Mouse (Mus musculus) heart, postnatal 14 days (tissue): ENCODE results near the gene Ctbs. TPM values are rescaled to one million over a fixed set of nuclear protein-coding genes. Genes with fewer than 3 reads are reported as not detected.
"Not testable (repeated sequence)": the region's sequence is repeated elsewhere in the genome, so short reads cannot be mapped to it uniquely, and the experiment has no call there.

ENCODE experiments used
- DNase-seq, 2 experiments: peaks; one replicate each; pipeline ENCODE4 v3.0.0; 2021 to 2022
- intact Hi-C: fragments of 180-260 bp; cut with DNase I; formaldehyde crosslinking; loops from one replicate; pipeline ENCODE4 v1.15.1; 2025
- total RNA-seq, 2 experiments: library from RNA; stranded (reverse); gene quantifications; 2 replicates each; pipeline ENCODE4 v1.2.3; 2021

Gene Ctbs
- total RNA-seq, 2 experiments from 2014 or later, result 4.0 to 4.7 TPM

- DNase-seq, result no peak
- intact Hi-C loops, result no loop called here
Measured at GRCm38 (mm10) chr3:146425902-146426301, 23.7 kb upstream of the Ctbs start.

GRCm38 (mm10) chr3:146426489-146426888 lies 23.1 kb upstream of the Ctbs start:
- no peak for DNase-seq
- intact Hi-C loops, result no loop called here

- intact Hi-C loops, DNase-seq: not testable (repeated sequence)
Measured at GRCm38 (mm10) chr3:146433063-146433462, 16.5 kb upstream of the Ctbs start.

DNA sequence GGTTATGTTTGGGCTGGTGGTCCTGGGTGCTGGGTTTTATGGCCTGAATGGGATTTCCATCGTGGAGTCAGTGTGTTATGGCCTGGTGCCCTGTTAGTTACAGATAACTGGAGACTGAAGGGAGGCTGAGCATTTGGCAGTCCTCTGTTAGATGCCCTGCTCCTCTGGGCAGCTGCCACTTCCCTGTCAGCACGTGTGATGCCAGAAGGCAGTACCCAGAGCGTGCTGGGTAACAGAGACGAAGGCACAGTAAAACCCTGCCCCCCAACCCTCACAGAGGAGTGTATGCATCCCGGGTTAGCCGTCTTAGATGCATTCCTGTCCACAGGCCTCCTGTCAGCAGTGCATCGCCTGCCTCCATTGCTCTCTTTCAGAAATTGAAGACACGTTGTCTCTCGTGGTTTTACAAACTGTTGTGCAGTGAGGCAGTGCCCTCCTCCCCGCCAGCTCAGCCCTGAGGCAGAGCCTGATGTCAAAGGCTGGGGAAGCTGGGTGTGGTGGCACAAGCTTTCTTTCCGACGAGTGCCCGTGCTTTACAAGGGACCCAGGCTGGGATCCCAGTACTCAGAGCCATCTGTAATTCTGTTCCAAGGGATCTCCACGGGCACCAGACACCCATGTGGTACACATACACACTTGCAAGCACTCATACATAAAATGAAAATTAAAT lies 15.8 kb upstream of the Ctbs start:
- intact Hi-C loops, result no loop called here

DNA sequence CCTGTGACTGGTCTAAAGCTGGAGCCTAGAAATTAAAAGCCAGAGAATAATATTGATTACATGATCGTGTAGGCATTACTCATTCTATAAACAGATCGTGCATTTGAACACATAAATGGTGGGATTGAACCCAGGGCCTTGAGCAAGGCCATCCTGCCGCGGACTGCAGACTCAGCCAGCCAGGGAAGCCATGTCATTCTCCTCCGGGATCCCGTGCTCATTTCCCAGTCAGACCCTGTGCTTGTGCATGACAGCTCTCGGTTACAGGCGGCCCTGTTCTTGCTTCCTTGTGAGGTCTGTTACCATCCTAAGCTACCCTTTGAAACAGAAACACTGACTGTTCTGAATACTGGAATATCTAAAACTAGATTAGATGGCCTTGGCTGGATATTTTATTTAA lies 14.9 kb upstream of the Ctbs start:
- intact Hi-C loops, result no loop called here
- no peak for DNase-seq

More for the DNA sequence above, 15.8 kb upstream of the Ctbs start:
- DNase-seq, result peak in 1 of 2 experiments; percentile 49

DNA sequence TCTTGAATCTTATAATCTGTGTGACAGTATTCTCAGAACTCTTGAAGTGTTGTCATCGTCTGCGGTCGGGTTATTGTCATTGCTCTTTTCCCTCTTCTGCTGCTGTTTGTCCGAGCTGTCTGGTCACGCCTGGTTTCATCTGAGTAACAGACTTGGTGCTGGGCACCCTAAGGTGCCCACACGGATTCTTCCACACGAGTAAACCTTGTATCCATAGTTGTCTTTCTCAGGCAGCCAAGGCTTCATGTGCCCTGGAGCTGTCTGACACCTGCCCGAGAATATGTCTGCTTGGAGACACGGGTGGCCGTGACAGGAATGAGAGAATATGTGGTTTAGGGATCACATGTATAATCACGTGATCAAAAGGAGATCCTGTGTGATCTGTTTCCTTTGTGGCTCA lies 14.1 kb upstream of the Ctbs start:
- no peak for DNase-seq
- intact Hi-C loops, result no loop called here

- intact Hi-C loops, result no loop called here
- no peak for DNase-seq
Measured at GRCm38 (mm10) chr3:146436114-146436513, 13.5 kb upstream of the Ctbs start.

- intact Hi-C loops, result no loop called here
- no peak for DNase-seq
Measured at GRCm38 (mm10) chr3:146440011-146440410, 9.6 kb upstream of the Ctbs start.

DNA sequence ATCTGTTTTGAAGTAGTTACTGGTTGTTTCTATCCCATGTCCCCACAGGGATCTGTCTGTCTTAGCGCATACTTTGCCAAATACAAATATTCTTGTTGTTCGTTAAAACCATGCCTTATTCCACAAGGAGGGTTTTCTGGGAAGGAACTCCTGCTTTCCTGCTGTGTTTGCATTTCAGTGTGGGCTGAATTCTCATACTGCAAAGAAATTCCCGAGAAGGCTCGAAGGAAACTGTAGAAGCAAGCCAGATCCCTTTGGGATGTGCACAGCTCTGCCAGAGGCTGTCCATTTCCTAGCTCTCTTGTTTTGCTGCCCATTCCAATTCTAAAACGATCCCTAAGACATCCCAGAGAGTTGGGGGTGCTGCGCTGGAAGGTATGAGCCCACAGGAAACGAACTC lies 9.2 kb upstream of the Ctbs start:
- intact Hi-C loops, result no loop called here
- no peak for DNase-seq

DNA sequence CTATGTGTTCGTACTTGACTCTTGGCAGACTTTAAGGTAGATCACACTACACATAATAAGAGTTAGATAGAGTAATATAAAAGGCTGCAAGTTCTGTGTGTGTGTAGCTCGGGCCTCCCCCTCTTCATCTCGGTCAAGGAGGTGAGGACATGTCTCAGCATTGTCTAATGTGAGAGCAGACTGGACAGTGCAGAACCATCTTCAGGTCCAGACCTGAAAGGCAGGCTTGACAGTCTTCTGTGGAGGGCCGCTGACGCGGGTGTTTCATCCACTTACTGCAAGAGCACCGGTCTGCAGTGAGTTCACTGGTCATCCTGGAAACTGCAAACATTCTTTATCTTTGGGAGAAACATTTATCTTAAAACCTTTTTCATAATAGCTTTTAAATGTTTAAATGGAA lies 7.1 kb upstream of the Ctbs start:
- DNase-seq, result no peak
- intact Hi-C loops, result no loop called here

GRCm38 (mm10) chr3:146442936-146443335 lies 6.7 kb upstream of the Ctbs start:
- intact Hi-C loops, result no loop called here
- no peak for DNase-seq

GRCm38 (mm10) chr3:146443380-146443779 lies 6.2 kb upstream of the Ctbs start:
- DNase-seq, result no peak
- intact Hi-C loops, result no loop called here

GRCm38 (mm10) chr3:146444880-146445279 lies 4.7 kb upstream of the Ctbs start:
- DNase-seq, result no peak
- intact Hi-C loops, result no loop called here

DNA sequence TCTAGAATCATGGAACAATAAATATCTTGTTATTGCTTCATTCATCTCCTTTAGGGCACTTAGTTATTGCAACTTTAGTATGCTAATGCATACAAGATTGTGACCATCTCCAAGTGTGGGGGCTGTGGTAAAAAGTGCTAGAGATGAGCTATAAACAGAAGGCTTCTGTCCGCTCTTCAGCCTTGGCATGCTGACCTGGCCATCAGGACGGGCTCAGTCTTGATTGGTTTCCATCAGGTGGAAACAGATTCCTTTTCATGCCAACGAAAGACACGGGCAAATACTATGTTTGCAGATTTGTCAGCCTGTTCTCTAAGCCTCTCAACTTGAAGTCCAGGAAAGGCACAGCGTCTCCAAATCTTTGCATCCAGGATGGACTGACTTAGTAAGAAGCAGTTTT lies 2.4 kb upstream of the Ctbs start:
- intact Hi-C loops, result no loop called here
- DNase-seq, result no peak

GRCm38 (mm10) chr3:146447598-146447997 lies 2.0 kb upstream of the Ctbs start:
- intact Hi-C loops, result no loop called here

GRCm38 (mm10) chr3:146448372-146448771 lies 1.2 kb upstream of the Ctbs start:
- no peak for DNase-seq
- intact Hi-C loops, result no loop called here

More at GRCm38 (mm10) chr3:146447598-146447997, 2.0 kb upstream of the Ctbs start:
- no peak for DNase-seq

- DNase-seq, result no peak
- intact Hi-C loops, result no loop called here
Measured at GRCm38 (mm10) chr3:146448969-146449368, 626 bp upstream of the Ctbs start.

DNA sequence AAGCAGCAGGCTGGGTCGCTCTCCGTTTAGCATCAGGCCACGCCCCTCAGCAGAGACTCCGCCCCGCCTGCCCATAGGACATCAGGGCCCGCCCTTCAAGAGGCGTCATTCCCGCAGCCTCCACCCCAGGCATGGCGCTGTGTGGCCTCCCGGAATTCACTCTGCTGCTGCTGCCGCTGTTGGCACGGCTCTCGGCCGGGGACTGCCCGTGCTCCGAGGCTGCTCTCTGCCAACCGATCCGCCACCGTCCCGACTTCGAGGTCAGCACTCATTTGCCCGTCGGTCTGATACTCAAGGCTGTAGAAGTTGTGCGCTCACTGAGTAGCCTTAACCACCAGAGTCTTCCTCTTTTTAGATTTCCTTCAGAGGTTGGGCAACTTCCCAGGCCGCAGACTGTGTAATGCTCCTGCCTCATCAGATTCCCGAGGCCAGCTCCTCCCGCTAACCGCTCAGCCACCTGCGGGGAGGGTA lies 811 bp downstream of the Ctbs start:
- peak; percentile 89 to 94 for DNase-seq
- intact Hi-C loops, result loop anchor here (5.0 kb wide), 1 partner anchor 47 kb away; the partner anchor contains the start of genes Gng5 and Spata1

- no peak for DNase-seq
- intact Hi-C loops, result loop anchor here (5.0 kb wide), 1 partner anchor 46 kb away; the partner anchor contains the start of genes Gng5 and Spata1
Measured at GRCm38 (mm10) chr3:146451375-146451774, 1.8 kb downstream of the Ctbs start.

- DNase-seq, result no peak
- intact Hi-C loops, result no loop called here
Measured at GRCm38 (mm10) chr3:146462939-146463338, 13.3 kb downstream of the Ctbs start.

DNA sequence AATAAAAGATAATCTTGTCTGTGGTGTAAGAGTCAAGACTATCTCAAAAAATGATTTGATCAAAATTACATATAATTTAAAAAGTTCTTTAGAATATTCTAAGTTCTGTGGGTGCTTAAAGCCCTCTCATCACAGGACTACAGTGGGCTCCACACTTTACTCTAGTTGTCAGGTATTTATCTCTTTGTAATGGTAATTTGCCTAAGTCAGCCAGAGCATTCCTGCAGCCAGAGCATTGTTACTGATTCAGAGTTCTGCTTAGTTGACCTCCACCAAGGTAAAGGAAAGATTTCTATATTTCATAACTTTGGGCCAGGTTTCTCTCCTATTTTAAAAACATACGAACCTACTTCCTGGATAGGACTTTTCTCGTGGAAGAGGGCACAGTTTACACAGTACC lies 19.6 kb downstream of the Ctbs start:
- DNase-seq, result no peak

DNA sequence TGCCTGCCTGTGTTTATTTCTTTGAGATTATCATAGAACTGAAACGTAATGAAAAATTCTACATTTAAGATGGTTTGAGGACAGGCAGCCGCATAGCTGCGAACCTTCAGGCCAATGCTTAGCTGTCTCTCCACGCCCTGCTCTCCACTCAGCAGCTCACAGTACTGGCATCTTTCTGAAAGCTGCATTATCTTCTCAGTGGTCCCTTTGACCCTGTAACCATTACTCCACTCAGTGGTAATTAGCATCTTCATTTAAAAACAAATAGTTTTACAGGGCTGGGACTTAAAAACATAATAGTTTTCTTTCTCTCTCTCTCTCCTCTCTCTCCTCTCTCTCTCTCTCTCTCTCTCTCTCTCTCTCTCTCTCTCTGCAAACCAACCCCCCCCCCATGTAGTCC lies 23.1 kb downstream of the Ctbs start:
- intact Hi-C loops, result no loop called here

More for the DNA sequence above, 19.6 kb downstream of the Ctbs start:
- intact Hi-C loops, result no loop called here

More for the DNA sequence above, 23.1 kb downstream of the Ctbs start:
- no peak for DNase-seq
